Mouse (Mus musculus): ENCODE data around the gene Npat.

Gene Npat

GRCm38 (mm10) chr9:53609968-53610781 lies 73.3 kb downstream of the Npat start, which contains the start of gene Acat1:
TSS of gene Acat1 (minus strand) at chr9:53610382.
- DNase-seq, result peak; percentile 81 to 87

DNA sequence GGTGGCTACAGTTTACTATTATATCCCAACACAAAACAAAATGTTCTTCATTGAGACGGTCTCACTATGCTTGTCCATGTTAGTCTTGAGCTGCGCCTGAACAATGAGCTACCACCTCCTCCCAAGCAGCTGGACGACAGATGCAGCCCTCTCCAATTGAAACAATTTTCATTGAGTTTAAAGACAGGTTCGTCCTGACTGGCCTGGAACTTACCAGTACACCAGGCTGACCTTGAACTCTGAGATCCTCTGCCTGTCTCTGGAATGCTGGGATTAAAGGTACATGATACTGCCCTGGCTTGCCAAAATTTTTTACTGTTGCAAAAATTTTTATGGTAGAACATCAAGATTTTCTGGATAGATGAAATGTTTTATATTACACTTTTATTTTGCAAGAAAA lies 77.4 kb downstream of the Npat start:
- DNase-seq, result no peak

DNA sequence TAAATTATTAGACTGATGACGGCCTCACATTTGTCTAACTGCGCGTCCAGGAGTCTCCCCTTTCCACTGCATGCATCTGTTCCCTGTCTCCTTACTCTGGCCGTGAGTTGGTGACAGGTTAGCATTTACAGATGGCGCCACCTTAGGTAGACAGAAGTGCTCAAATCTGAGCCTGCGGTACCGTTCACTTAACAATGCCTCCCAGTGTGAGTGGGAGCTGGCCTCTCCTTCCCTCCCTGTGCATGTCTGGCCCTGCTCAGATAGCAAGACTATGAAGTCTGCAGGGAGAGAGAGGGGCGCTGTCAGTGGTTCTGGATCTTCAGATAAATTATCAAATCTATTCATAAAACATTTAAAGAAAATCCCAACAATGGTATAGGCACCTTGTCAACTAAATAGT lies 78.4 kb downstream of the Npat start:
- no peak for DNase-seq

Data from thymus, adult 18-20 months (tissue).